Mouse (Mus musculus) thymus, postnatal 4 days (tissue): ENCODE measurements at regions not wholly inside any gene's neighbourhood (a gene's known extent, or its start where the extent isn't known, plus 50 kb on each side); places are given as distances from the start of the nearest gene placed in this dataset.

Experiments used
- DNase-seq: peaks from one replicate; pipeline ENCODE4 v3.0.0; 2021

- no peak for DNase-seq
These were observed 202.1 kb downstream of the Sox11 start for GRCm38 (mm10) chr12:27140335-27140702.

- no peak for DNase-seq
These were observed 202.6 kb downstream of the Sox11 start for GRCm38 (mm10) chr12:27139683-27140334.

- DNase-seq: no peak
These were observed 203.4 kb downstream of the Sox11 start for GRCm38 (mm10) chr12:27138663-27139633.

- DNase-seq: no peak
These were observed 206.3 kb downstream of the Sox11 start for GRCm38 (mm10) chr12:27135997-27136559.

- DNase-seq: no peak
These were observed 211.8 kb downstream of the Sox11 start for GRCm38 (mm10) chr12:27130544-27130943.

GRCm38 (mm10) chr12:27127054-27127605 is 215.2 kb downstream of the Sox11 start:
- no peak for DNase-seq

GRCm38 (mm10) chr12:27118581-27118980 is 223.8 kb downstream of the Sox11 start:
- DNase-seq: no peak

GRCm38 (mm10) chr12:27115392-27115791 is 227.0 kb downstream of the Sox11 start:
- no peak for DNase-seq

GRCm38 (mm10) chr12:27104925-27105571 is 237.3 kb downstream of the Sox11 start:
- no peak for DNase-seq

- no peak for DNase-seq
These were observed 239.4 kb downstream of the Sox11 start for GRCm38 (mm10) chr12:27102996-27103395.

GRCm38 (mm10) chr12:27089206-27089605 is 253.2 kb downstream of the Sox11 start:
- DNase-seq: no peak

GRCm38 (mm10) chr12:27085890-27086289 is 256.5 kb downstream of the Sox11 start:
- no peak for DNase-seq

- no peak for DNase-seq
These were observed 258.5 kb downstream of the Sox11 start for GRCm38 (mm10) chr12:27083645-27084550.

- no peak for DNase-seq
These were observed 259.3 kb downstream of the Sox11 start for GRCm38 (mm10) chr12:27083089-27083488.

GRCm38 (mm10) chr12:27082624-27083023 is 259.8 kb downstream of the Sox11 start:
- no peak for DNase-seq

- no peak for DNase-seq
These were observed 266.2 kb downstream of the Sox11 start for GRCm38 (mm10) chr12:27076107-27076738.

GRCm38 (mm10) chr12:27065011-27065517 is 277.3 kb downstream of the Sox11 start:
- DNase-seq: no peak

GRCm38 (mm10) chr12:27063518-27063917 is 278.9 kb downstream of the Sox11 start:
- no peak for DNase-seq

- DNase-seq: no peak
These were observed 279.7 kb downstream of the Sox11 start for GRCm38 (mm10) chr12:27062511-27063264.

- DNase-seq: no peak
These were observed 280.3 kb downstream of the Sox11 start for GRCm38 (mm10) chr12:27062061-27062461.
